Comparison of ENCODE assay signal across 18 mouse cellular contexts in genomic region chr11:101471926-101472325, GRCm38 (mm10). TPM values are rescaled to one million over a fixed set of nuclear protein-coding genes. Genes with fewer than 3 reads are reported as not detected.
A peak's percentile ranks its signal among the peaks of the same experiment; 100 is the strongest.
DNase-seq lines count a peak whose midpoint lies in the region; ATAC-seq and TF ChIP-seq lines count a peak whose summit lies in the region.
"Had no signal": no experiment of that assay in that cellular context is flagged by ENCODE, and none has a peak within 500 bp of the region (broad histone marks: within the 10 kb centered on the region; RNA-seq: fewer than 3 reads in every experiment).

No protein-coding gene starts in this region.

- H3K9me3 ChIP-seq in hindbrain, embryonic 10.5 days, result no peaks in the 10 kb centered on the region
- H3K9me3 ChIP-seq in hindbrain, embryonic 14.5 days (ENCODE audit: control insufficient read depth, low read length), result no peaks in the 10 kb centered on the region
- H3K9me3 ChIP-seq in midbrain, embryonic 13.5 days, result no peaks in the 10 kb centered on the region
- no peaks in the 10 kb centered on the region for H3K9me3 ChIP-seq in midbrain, embryonic 14.5 days (ENCODE audit: control insufficient read depth, low read length)
- no peaks in the 10 kb centered on the region for H3K9me3 ChIP-seq in hindbrain, embryonic 11.5 days (ENCODE audit: control insufficient read depth, low read length)
- H3K9me3 ChIP-seq: embryonic facial prominence, embryonic 15.5 days; limb, embryonic 15.5 days had no signal

- 70% methylated on average over 3 of the region's 3 CpGs for WGBS in hindbrain, embryonic 10.5 days
- 54% methylated on average over 3 of the region's 3 CpGs for WGBS in hindbrain, embryonic 14.5 days
- WGBS in midbrain, embryonic 13.5 days, result 70% methylated on average over 3 of the region's 3 CpGs
- 56% methylated on average over 3 of the region's 3 CpGs for WGBS in midbrain, embryonic 14.5 days
- 62% methylated on average over 3 of the region's 3 CpGs for WGBS in hindbrain, embryonic 11.5 days
- WGBS in kidney, adult 2 months, result 49% methylated on average over 3 of the region's 3 CpGs

- no peak for TF ChIP-seq POLR2A in kidney, adult 2 months (IDR thresholded peaks at IDR 0.05; ENCODE audit: low read depth, low read length)

- peaks cover 8% of the 10 kb centered on the region; the same call in 1 of the 2 replicates for H3K27me3 ChIP-seq in hindbrain, embryonic 10.5 days (ENCODE audit: insufficient read depth, poor library complexity, severe bottlenecking)
- H3K27me3 ChIP-seq in hindbrain, embryonic 14.5 days (ENCODE audit: control insufficient read depth, insufficient read depth, low read length), result no peaks in the 10 kb centered on the region
- H3K27me3 ChIP-seq in midbrain, embryonic 13.5 days, result no peaks in the 10 kb centered on the region
- no peaks in the 10 kb centered on the region for H3K27me3 ChIP-seq in midbrain, embryonic 14.5 days (ENCODE audit: control insufficient read depth, insufficient read depth, low read length)
- H3K27me3 ChIP-seq in hindbrain, embryonic 11.5 days (ENCODE audit: control insufficient read depth, insufficient read depth, low read length), result no peaks in the 10 kb centered on the region
- no peaks in the 10 kb centered on the region for H3K27me3 ChIP-seq in kidney, adult 2 months (replicated peaks; ENCODE audit: control insufficient read depth, insufficient read depth, low read length)
- H3K27me3 ChIP-seq: embryonic facial prominence, embryonic 15.5 days; limb, embryonic 15.5 days had no signal

- H3K4me2 ChIP-seq in hindbrain, embryonic 14.5 days (replicated peaks), result no peak overlapping the region
- no peak overlapping the region; the same call in 1 of the 2 replicates for H3K4me2 ChIP-seq in midbrain, embryonic 13.5 days (replicated peaks)
- H3K4me2 ChIP-seq in midbrain, embryonic 14.5 days (ENCODE audit: low read length), result no peak overlapping the region
- H3K4me2 ChIP-seq in hindbrain, embryonic 11.5 days (replicated peaks; ENCODE audit: low read depth, low read length), result no peak overlapping the region; the same call in 1 of the 2 replicates
- H3K4me2 ChIP-seq: embryonic facial prominence, embryonic 15.5 days; limb, embryonic 15.5 days; lung, embryonic 14.5 days had no signal

- no peak overlapping the region for H3K9ac ChIP-seq in hindbrain, embryonic 14.5 days
- 0 out of 2 replicates have a peak overlapping the region, but pooled peaks have one; percentile 19 for H3K9ac ChIP-seq in midbrain, embryonic 13.5 days (replicated peaks)
- H3K9ac ChIP-seq in midbrain, embryonic 14.5 days (replicated peaks; ENCODE audit: low read length), result no peak overlapping the region
- H3K9ac ChIP-seq in hindbrain, embryonic 11.5 days (ENCODE audit: low read depth, low read length), result 0 out of 2 replicates have a peak overlapping the region, but pooled peaks have one; percentile 15
- H3K9ac ChIP-seq: embryonic facial prominence, embryonic 15.5 days; limb, embryonic 15.5 days; liver, embryonic 14.5 days; lung, embryonic 14.5 days had no signal

- peak overlapping the region; percentile 43; the same call in 1 of the 2 replicates for H3K4me3 ChIP-seq in hindbrain, embryonic 10.5 days
- H3K4me3 ChIP-seq in hindbrain, embryonic 14.5 days (replicated peaks; ENCODE audit: low read length), result no peak overlapping the region
- H3K4me3 ChIP-seq in midbrain, embryonic 13.5 days (replicated peaks), result no peak overlapping the region
- H3K4me3 ChIP-seq in midbrain, embryonic 14.5 days (replicated peaks; ENCODE audit: low read depth, low read length), result no peak overlapping the region
- H3K4me3 ChIP-seq in hindbrain, embryonic 11.5 days (ENCODE audit: low read depth, low read length), result no peak overlapping the region
- no peak overlapping the region for H3K4me3 ChIP-seq in kidney, adult 2 months (ENCODE audit: insufficient read depth, low read depth, low read length)
- H3K4me3 ChIP-seq: embryonic facial prominence, embryonic 15.5 days; limb, embryonic 15.5 days had no signal

- TF ChIP-seq CTCF in kidney, adult 2 months (conservative IDR thresholded peaks at IDR 0.05; ENCODE audit: insufficient read depth, insufficient read length, low read depth, low read length), result no peak

- peaks cover 30% of the 10 kb centered on the region for H3K36me3 ChIP-seq in hindbrain, embryonic 10.5 days
- H3K36me3 ChIP-seq in hindbrain, embryonic 14.5 days (replicated peaks; ENCODE audit: control insufficient read depth, insufficient read depth), result peaks cover 10% of the 10 kb centered on the region
- H3K36me3 ChIP-seq in midbrain, embryonic 13.5 days, result peaks cover 17% of the 10 kb centered on the region
- peaks cover 9% of the 10 kb centered on the region for H3K36me3 ChIP-seq in midbrain, embryonic 14.5 days (ENCODE audit: control insufficient read depth, insufficient read depth, low read length)
- H3K36me3 ChIP-seq in hindbrain, embryonic 11.5 days (ENCODE audit: control insufficient read depth, insufficient read depth, low read length), result no peaks in the 10 kb centered on the region
- no peaks in the 10 kb centered on the region for H3K36me3 ChIP-seq in kidney, adult 2 months (ENCODE audit: control insufficient read depth, insufficient read depth, low read length)
- H3K36me3 ChIP-seq: embryonic facial prominence, embryonic 15.5 days; limb, embryonic 15.5 days had no signal

- no peak for ATAC-seq in hindbrain, embryonic 14.5 days (ENCODE audit: low FRiP score)
- no peak for ATAC-seq in midbrain, embryonic 13.5 days
- ATAC-seq in midbrain, embryonic 14.5 days (ENCODE audit: low FRiP score, low TSS enrichment), result no peak
- ATAC-seq in hindbrain, embryonic 11.5 days (ENCODE audit: low FRiP score), result no peak

- peaks cover 70% of the 10 kb centered on the region for H3K4me1 ChIP-seq in hindbrain, embryonic 10.5 days (replicated peaks)
- H3K4me1 ChIP-seq in hindbrain, embryonic 14.5 days (replicated peaks; ENCODE audit: control insufficient read depth, insufficient read depth, low read length), result peaks cover 5% of the 10 kb centered on the region; the same call in 1 of the 2 replicates
- peaks cover 56% of the 10 kb centered on the region for H3K4me1 ChIP-seq in midbrain, embryonic 13.5 days (replicated peaks)
- peaks cover 14% of the 10 kb centered on the region for H3K4me1 ChIP-seq in midbrain, embryonic 14.5 days (ENCODE audit: control insufficient read depth, insufficient read depth, low read length)
- peaks cover 13% of the 10 kb centered on the region for H3K4me1 ChIP-seq in hindbrain, embryonic 11.5 days (replicated peaks; ENCODE audit: control insufficient read depth, insufficient read depth, low read length)
- no peaks in the 10 kb centered on the region; the same call in 1 of the 2 replicates for H3K4me1 ChIP-seq in kidney, adult 2 months (ENCODE audit: control insufficient read depth, insufficient read depth, low read length)

- DNase-seq in hindbrain, embryonic 10.5 days (ENCODE audit: low spot score), result no peak
- no peak for DNase-seq in hindbrain, embryonic 14.5 days (ENCODE audit: low spot score)
- DNase-seq in midbrain, embryonic 14.5 days, result no peak
- peak; percentile 46 for DNase-seq in adipocyte (ENCODE audit: low spot score)
- no peak for DNase-seq in hindbrain, embryonic 11.5 days (ENCODE audit: low spot score)
- no peak for DNase-seq in kidney, adult 2 months
- DNase-seq: adrenal gland, postnatal 10 days; cerebellum, adult 8-10 months; gastrocnemius, postnatal 25 days; heart, adult 18-20 months; kidney, adult 11 months; kidney, postnatal 14 days; lung, embryonic 14.5 days; spleen, adult 18-20 months had no signal

- peak overlapping the region; percentile 73 for H3K27ac ChIP-seq in hindbrain, embryonic 10.5 days
- no peak overlapping the region for H3K27ac ChIP-seq in hindbrain, embryonic 14.5 days
- 0 out of 2 replicates have a peak overlapping the region, but pooled peaks have one; percentile 35 for H3K27ac ChIP-seq in midbrain, embryonic 13.5 days
- no peak overlapping the region for H3K27ac ChIP-seq in midbrain, embryonic 14.5 days (replicated peaks; ENCODE audit: low read depth, low read length)
- peak overlapping the region; percentile 33; the same call in 1 of the 2 replicates for H3K27ac ChIP-seq in hindbrain, embryonic 11.5 days (ENCODE audit: low read depth, low read length)
- H3K27ac ChIP-seq in kidney, adult 2 months (ENCODE audit: insufficient read depth, low read depth, low read length), result no peak overlapping the region
- H3K27ac ChIP-seq: embryonic facial prominence, embryonic 15.5 days; limb, embryonic 15.5 days; liver, embryonic 14.5 days had no signal

RNA-seq across cellular contexts. Expression of gene Vat1, which starts 5.9 kb away (rescaled TPM):
- polyA plus RNA-seq in hindbrain, embryonic 10.5 days (2016; fragmentation: Nextera tagmentation; extraction: Ambion mirVana), result 61.1 and 108 TPM in 2 replicates
- 99.9 and 117 TPM in 2 replicates for polyA plus RNA-seq in hindbrain, embryonic 14.5 days (2014; fragmentation: Nextera tagmentation; extraction: Ambion mirVana)
- polyA plus RNA-seq in midbrain, embryonic 13.5 days (2015; fragmentation: Nextera tagmentation; extraction: Ambion mirVana), result 79.5 and 91.5 TPM in 2 replicates
- polyA plus RNA-seq in midbrain, embryonic 14.5 days (2014; fragmentation: Nextera tagmentation; extraction: Ambion mirVana), result 99.9 and 129 TPM in 2 replicates
- 74.5 and 89.4 TPM in 2 replicates for polyA plus RNA-seq in hindbrain, embryonic 11.5 days (2014; fragmentation: Nextera tagmentation; extraction: Ambion mirVana)
- 59.2 and 62.5 TPM in 2 replicates for polyA plus RNA-seq in kidney, adult 2 months (2012; rRNA removed)

RNA-seq across cellular contexts. Expression of gene Rnd2, which starts 7.1 kb away (rescaled TPM):
- polyA plus RNA-seq in hindbrain, embryonic 10.5 days (2016; fragmentation: Nextera tagmentation; extraction: Ambion mirVana), result 97.9 and 208 TPM in 2 replicates
- 51.0 and 52.5 TPM in 2 replicates for polyA plus RNA-seq in hindbrain, embryonic 14.5 days (2014; fragmentation: Nextera tagmentation; extraction: Ambion mirVana)
- polyA plus RNA-seq in midbrain, embryonic 13.5 days (2015; fragmentation: Nextera tagmentation; extraction: Ambion mirVana), result 102 and 117 TPM in 2 replicates
- 58.6 and 72.6 TPM in 2 replicates for polyA plus RNA-seq in midbrain, embryonic 14.5 days (2014; fragmentation: Nextera tagmentation; extraction: Ambion mirVana)
- polyA plus RNA-seq in hindbrain, embryonic 11.5 days (2014; fragmentation: Nextera tagmentation; extraction: Ambion mirVana), result 88.0 and 127 TPM in 2 replicates
- polyA plus RNA-seq in kidney, adult 2 months (2012; rRNA removed), result 14.1 and 15.3 TPM in 2 replicates

RNA-seq across cellular contexts. Expression of gene Ifi35, which starts 23.7 kb away (rescaled TPM):
- 3.5 and 3.6 TPM in 2 replicates for polyA plus RNA-seq in hindbrain, embryonic 10.5 days (2016; fragmentation: Nextera tagmentation; extraction: Ambion mirVana)
- 2.6 and 5.4 TPM in 2 replicates for polyA plus RNA-seq in hindbrain, embryonic 14.5 days (2014; fragmentation: Nextera tagmentation; extraction: Ambion mirVana)
- polyA plus RNA-seq in midbrain, embryonic 13.5 days (2015; fragmentation: Nextera tagmentation; extraction: Ambion mirVana), result 2.2 and 2.3 TPM in 2 replicates
- 1.5 and 5.9 TPM in 2 replicates for polyA plus RNA-seq in midbrain, embryonic 14.5 days (2014; fragmentation: Nextera tagmentation; extraction: Ambion mirVana)
- 4.5 and 5.0 TPM in 2 replicates for polyA plus RNA-seq in hindbrain, embryonic 11.5 days (2014; fragmentation: Nextera tagmentation; extraction: Ambion mirVana)
- 25.6 and 29.6 TPM in 2 replicates for polyA plus RNA-seq in kidney, adult 2 months (2012; rRNA removed)

RNA-seq across cellular contexts. Expression of gene Rpl27, which starts 29.8 kb away (rescaled TPM):
- 414 and 455 TPM in 2 replicates for polyA plus RNA-seq in hindbrain, embryonic 10.5 days (2016; fragmentation: Nextera tagmentation; extraction: Ambion mirVana)
- 248 and 297 TPM in 2 replicates for polyA plus RNA-seq in hindbrain, embryonic 14.5 days (2014; fragmentation: Nextera tagmentation; extraction: Ambion mirVana)
- polyA plus RNA-seq in midbrain, embryonic 13.5 days (2015; fragmentation: Nextera tagmentation; extraction: Ambion mirVana), result 303 and 310 TPM in 2 replicates
- polyA plus RNA-seq in midbrain, embryonic 14.5 days (2014; fragmentation: Nextera tagmentation; extraction: Ambion mirVana), result 301 and 329 TPM in 2 replicates
- 387 and 395 TPM in 2 replicates for polyA plus RNA-seq in hindbrain, embryonic 11.5 days (2014; fragmentation: Nextera tagmentation; extraction: Ambion mirVana)
- 408 and 409 TPM in 2 replicates for polyA plus RNA-seq in kidney, adult 2 months (2012; rRNA removed)

RNA-seq across cellular contexts. Expression of gene Ptges3l, which starts 46.8 kb away (rescaled TPM):
- 4.0 and 4.5 TPM in 2 replicates for polyA plus RNA-seq in hindbrain, embryonic 10.5 days (2016; fragmentation: Nextera tagmentation; extraction: Ambion mirVana)
- 1.9 and 2.2 TPM in 2 replicates for polyA plus RNA-seq in hindbrain, embryonic 14.5 days (2014; fragmentation: Nextera tagmentation; extraction: Ambion mirVana)
- polyA plus RNA-seq in midbrain, embryonic 13.5 days (2015; fragmentation: Nextera tagmentation; extraction: Ambion mirVana), result 2.0 and 2.6 TPM in 2 replicates
- polyA plus RNA-seq in midbrain, embryonic 14.5 days (2014; fragmentation: Nextera tagmentation; extraction: Ambion mirVana), result 1.1 TPM in 2 replicates
- 3.1 and 3.5 TPM in 2 replicates for polyA plus RNA-seq in hindbrain, embryonic 11.5 days (2014; fragmentation: Nextera tagmentation; extraction: Ambion mirVana)
- 4.6 and 6.0 TPM in 2 replicates for polyA plus RNA-seq in kidney, adult 2 months (2012; rRNA removed)

Comparison
In these comparisons a context has a peak if more than half of its experiments do, and no peak if none do; other contexts are left out.
1. H3K27ac ChIP-seq: peak in hindbrain, embryonic 10.5 days (single experiment), midbrain, embryonic 13.5 days (single experiment) and hindbrain, embryonic 11.5 days (single experiment); none in hindbrain, embryonic 14.5 days (single experiment), midbrain, embryonic 14.5 days (single experiment) and kidney, adult 2 months (single experiment).
2. H3K9ac ChIP-seq: peak in midbrain, embryonic 13.5 days (single experiment) and hindbrain, embryonic 11.5 days (single experiment); none in hindbrain, embryonic 14.5 days (single experiment) and midbrain, embryonic 14.5 days (single experiment).